Mouse (Mus musculus): ENCODE measurements around the gene Lhx9.

Lhx9 gene

DNA sequence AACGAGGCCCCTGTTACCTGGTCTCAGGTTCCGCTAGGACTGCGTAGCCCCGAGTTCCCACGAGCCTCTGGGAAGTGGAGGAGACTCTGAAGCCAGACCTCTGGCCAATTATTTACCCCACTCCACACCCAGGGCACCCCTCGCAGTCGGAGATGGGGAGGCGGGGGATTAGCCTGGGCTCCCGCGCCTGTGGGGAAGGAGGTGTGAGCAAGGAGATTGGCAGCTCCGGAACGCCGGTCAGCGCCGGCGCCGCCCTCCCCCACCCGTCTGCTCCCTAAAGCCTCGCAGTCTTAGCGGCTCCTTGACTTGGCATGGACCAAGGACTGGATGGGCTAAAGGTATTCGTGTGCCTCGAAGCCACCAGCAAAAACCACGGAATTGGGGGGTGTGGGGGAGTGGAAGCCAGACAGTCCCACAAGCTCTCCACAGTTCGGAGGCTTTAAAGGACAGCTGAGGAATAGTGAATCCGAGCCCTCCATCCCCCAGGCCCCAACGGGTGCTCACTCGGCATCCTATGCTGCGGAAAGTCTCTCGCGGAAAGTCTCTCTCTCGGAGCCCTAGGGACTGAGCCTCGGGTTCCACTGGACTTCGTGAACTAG lies at the start of gene Lhx9:
Lhx9 (minus strand) TSS at position 67 of the 599 bp plus-strand sequence.
- DNase-seq (ENCODE audit: low spot score) = no peak

DNA sequence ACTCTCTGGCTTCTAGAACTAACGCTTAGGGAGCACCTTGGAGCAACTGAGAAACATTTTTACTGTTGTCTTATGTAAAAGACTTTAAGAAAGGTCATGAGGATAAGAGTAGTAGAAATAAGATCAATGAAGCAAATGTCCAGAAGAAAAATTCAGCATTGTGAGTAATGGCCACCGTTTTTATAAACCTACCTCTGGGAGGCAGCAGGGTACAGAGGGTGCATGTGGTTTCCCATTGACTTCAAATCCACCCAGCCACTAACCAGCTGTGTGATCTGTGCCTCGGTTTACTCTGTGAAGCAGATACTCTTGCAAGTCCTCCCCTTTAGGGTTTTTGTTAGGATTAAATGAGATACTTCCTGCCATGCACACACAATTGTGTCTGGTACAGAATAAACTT lies 47.7 kb upstream of the Lhx9 start:
- DNase-seq (ENCODE audit: low spot score) = no peak

DNA sequence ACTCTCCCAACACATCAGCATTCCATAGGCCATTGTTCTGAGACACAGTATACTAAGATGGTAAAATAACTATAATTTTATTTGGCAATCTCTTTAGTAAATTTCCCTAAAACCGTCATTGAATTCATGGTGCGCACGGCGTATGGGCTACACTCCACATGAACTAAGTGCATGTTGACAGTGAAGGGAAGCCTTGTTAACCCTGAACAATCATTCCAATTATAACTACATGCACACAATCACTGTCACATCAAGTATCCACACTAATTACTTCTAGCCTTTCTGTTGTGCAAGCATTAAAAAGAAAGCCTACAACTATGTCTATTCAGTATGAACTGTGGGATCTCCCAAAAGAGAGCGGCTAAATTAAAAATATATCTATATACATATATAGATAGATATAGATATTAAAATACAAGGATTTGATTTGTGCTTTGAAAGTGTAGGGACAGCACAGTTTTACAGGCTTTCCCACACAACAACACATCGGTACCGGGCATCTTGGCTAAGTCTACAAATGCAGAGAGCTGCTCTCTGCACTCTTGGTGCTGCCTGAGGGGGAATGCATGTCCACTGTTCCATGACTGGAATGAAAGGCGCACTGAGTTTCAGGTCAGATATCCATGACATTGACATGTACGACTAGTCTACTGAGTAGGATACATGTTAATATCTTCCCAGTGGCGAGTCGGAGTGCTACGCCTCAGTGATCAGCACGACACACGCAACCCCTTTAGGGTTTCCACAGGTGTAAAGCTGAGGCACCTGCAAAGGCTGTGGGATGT lies 29.3 kb upstream of the Lhx9 start:
- no peak for DNase-seq (ENCODE audit: low spot score)

DNA sequence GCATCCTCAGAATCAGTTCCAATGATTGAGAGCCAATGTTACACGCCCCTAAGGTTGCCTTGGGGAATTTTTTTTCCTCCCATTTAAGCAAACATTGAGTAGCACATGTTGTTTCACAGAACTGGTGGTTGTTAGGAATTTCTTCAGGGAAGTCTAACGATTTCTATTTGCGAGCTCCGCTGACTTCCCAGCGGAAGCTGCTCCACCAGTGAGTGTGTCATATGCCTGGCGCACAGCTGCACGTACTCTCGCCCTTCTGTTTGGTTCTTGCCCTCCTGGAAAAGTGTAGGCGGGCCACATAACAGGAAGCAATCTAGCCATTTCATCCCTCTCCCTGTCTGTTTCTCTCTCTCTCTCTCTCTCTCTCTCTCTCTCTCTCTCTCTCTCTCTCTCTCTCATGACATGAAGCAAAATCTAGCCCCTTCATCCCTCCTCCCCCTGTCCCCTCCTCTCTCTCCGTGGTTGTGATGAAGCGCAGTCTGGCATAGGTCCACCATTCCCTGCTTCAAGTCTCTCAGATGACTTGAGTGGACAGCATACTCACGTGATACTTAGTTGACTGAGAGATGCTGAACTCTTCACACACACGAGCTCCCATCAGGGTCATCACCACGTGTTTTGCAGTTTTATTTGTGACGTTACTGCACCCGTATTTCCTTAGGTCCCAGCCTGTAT lies 28.1 kb upstream of the Lhx9 start:
- no peak for DNase-seq (ENCODE audit: low spot score)

DNA sequence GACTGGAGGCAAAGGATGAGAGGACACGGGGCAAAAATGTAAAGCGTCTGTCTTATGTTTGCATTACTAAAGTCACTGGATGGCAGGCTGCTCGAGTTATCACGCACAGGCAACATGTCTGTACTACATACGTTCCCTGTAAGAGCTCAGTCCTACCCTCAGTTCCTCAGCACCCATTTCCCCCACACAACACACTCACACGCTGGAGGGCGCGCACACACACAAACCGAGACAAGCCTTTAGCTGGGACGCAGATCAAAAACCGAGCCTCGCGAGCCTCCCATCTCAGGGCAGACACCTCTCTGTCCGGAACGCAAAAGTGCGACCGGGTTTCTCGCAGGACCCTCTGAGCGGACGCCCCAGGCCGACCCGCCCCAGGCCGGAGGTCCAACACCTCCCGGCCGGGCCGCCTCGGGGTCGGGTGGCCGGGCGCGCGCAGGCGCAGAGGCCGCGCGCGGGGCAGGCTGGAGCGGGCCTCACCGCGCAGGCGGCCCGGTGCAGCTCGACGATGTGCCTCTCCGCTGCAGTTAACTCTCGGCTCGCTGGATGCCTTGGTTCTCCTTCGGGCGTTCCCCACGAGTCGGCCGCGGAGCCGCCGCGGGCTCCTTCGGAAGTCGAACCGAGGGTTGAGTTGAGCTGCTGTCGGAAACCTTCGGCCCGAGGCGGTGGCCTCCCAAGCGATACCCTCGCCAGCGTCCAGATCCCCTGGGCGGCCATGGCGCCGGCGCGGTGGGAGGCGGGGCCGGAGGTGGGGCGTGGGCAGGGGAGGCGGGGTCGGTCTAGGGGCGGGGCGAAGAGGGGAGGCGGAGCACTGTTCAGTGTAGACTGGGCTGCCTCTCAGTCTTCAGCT lies 7.9 kb upstream of the Lhx9 start, which contains the start of gene 2310009B15Rik:
2310009B15Rik (minus strand) TSS at position 752 of the 850 bp plus-strand sequence.
- peak; percentile 46 for DNase-seq (ENCODE audit: low spot score)

DNA sequence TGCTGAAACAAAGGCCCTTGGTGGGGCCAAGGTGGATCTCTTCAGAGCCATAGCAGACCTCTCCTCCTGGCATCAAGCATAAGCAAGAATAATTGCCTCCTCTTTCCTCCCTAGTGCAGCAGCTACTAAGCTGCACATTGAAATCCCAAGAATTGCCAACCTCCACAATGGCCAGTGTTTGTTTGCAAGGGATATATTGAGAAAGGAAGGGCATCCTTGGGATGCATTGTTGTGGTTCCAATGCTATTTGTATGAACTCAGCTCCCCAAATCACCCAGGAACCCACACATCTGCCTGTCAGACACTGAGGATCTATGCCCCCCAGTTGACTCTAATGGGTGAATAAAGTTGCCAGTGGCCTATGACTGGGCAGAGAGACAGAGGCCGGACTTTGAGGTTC lies 2.4 kb upstream of the Lhx9 start:
- DNase-seq (ENCODE audit: low spot score) = no peak

DNA sequence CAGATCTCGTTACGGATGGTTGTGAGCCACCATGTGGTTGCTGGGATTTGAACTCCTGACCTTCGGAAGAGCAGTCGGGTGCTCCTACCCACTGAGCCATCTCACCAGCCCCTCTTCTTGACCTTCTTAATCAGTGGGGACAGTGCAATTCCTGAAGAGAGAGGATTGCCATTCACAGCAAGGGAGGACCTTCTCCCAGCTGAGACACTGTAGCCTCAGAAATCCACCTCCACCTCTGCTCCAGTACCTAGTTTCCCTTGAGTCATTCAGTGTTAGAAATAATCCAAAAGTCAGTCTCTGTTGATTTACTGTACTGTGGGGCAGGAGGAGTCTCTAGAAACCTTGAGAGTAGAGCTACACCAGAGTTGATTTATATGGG lies 1.8 kb upstream of the Lhx9 start:
- no peak for DNase-seq (ENCODE audit: low spot score)

DNA sequence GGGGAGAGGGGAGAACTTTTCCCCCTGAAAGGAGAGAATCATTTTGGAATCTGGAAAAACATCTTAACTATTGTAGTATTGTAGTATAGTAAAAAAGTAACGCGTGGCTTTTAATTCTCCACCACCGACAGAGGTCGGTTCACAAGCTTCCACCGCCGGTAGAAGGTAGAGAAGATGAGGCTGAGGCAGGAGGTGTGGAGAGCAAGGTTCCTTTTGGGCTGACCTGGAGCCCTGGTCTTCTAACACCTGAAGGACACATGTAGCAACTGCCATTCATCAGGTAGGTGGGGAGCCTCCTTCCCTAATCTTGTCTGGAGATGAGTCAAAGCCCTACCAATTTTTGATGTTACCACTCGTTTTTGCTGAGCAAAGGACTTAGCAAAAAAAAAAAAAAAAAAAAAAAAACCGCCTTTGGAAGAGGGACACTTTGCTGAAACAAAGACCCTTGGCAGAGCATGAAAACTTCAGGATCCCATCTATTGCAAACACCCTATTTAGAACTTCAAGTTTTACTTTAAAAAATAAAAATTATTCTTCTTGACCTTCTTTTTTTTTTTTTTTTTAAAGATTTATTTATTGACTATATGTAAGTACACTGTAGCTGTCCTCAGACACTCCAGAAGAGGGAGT lies 1.3 kb upstream of the Lhx9 start:
- no peak for DNase-seq (ENCODE audit: low spot score)

DNA sequence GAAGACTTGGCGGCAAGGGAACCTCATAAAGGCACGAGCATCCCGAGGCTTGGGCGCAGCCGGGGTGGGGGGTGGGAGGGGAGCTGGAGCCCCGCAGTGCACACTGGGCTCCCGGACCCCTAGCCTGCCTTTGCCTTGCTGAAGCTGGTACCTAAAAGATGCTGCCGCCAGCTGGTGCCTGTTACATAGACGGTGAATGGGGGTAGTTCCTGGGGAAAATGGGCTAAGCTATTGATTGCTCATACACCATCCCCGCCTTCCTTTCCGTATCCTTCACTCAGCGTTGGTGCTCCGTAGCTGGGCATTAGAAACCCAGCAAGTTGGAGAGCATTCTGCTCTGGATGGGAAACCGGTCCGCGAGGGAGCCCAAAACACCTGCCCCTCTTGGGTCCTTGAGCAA lies 351 bp downstream of the Lhx9 start:
- DNase-seq (ENCODE audit: low spot score) = no peak

DNA sequence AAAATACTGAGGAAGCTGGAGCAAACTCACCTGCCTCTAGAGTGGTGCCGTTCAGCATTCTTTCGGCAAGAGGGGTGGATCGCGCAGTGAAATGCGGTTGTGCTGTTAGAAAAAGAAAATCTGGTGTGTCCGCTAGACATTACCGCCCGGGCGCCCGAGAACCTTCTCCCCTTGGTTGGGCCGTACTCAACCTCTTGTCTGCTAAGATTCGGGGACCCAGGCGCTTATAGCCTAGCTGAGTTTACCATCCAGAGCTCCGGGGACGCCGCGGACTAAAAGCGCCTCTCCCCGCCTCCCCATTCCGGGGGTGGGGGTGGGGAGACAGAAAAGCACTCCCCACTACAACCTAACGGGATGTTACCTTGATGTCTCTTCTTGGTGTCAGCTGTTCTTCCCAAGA lies 1.2 kb downstream of the Lhx9 start:
- DNase-seq (ENCODE audit: low spot score) = no peak

DNA sequence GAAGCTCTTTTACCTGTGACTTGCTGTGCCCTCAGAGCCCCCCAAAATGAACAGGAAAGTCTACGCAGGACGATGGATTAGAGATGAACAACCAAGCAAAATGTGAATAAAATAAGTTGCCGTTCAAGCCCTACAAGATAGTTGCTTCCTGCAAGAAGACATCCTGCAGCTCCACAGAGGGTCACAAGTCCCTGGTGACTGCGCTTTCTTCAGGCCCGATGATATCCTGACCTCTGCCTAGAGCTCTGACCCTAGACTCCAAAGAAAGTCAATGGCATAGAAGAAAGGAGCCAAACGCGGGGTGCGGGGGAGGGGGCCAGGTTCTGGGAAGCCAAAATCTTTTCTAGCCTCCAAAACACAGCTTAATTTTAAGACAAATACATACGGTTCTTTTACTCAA lies 1.8 kb downstream of the Lhx9 start:
- DNase-seq (ENCODE audit: low spot score) = no peak

DNA sequence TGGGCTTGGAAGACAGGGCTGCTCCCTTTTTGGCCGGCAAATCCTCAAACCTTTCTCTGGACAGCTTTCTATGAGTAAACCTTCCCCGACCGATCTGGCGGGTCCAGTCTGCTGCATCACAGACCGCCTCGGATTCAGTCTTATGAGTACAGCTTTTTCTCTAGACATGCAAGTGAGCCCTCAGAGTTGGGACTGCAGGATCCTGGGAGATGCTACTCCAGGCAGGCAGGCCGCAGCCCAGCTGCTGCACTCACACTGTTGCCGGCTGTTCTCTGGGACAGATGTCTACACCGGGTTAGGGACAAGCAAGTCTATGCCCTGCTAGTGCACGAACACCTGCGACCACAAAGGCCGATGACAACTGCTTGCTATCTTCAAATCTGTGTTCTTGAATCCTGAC lies 2.2 kb downstream of the Lhx9 start:
- no peak for DNase-seq (ENCODE audit: low spot score)

DNA sequence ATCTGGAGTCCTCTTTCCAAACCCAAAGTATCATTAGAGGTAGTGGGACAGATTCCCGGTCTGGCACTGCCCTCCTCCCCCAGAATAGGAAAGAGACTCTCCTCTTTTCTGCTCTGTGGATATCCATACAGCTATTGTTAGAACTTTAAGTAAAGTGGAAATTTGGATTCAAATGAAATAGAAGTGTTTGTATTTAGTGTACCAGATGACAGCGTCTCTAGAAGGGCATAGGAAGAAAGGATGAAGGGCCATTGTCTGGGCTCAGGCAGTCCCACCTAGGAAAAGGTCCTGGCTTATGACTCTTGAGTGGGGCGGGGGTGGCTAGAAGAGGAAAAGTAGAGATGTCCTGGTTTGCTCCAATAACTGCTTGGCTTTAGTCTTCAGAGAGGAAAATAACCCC lies 2.9 kb downstream of the Lhx9 start:
- DNase-seq (ENCODE audit: low spot score) = no peak

DNA sequence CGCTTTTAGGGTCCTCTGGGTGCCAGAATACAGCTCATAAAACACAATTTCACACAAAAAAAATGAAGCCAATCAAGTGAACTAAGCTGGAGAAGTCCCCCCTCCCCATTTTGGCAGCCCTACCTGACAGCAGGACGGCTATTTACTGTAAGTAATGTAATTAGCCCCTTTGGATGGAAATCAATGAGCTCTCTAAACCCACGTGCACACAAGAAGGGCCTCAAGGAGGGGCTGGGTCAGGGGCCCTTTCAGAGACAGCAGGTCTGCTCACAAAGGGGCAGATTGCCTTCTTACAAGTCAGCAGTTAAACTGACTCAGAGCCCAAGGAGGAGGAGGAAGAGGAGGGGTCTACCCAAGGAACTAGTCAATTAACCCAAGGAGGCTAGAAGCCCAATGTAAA lies 4.2 kb downstream of the Lhx9 start:
- no peak for DNase-seq (ENCODE audit: low spot score)

DNA sequence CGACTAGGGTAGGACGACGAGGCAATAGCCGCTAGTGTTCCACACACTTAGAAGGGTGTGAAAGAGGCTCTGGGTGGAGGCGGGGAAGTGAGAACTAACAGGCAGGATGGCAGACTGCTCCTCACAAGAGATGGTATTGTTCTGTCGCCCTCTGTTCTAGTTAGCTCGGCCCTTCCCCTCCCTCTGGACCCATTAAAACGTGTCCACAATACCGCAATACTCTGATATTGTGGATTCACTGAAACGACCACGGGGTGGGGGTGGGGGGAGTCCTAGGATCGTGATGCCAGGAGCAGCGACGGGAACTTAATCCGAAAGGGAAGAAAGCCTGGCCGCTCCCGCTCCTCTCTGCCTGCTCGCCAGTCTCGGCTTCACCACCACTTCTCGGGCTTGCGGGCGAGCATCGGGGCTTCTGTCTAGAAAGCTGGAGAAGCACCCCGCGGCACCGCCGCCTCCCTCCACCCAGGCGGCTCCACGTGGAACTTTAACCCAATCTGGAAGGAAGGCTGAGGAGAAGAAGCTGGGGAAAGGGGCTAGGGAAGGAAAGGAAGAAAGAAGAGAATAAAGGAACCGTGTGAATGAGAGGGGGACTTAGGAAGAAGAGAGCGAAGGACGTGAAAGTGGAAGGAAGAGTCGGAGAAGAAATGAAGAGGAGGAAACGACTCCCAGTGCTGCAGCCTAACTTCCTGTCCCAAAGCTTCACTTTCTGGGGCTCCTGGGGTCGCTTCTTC lies 4.9 kb downstream of the Lhx9 start:
- no peak for DNase-seq (ENCODE audit: low spot score)

DNA sequence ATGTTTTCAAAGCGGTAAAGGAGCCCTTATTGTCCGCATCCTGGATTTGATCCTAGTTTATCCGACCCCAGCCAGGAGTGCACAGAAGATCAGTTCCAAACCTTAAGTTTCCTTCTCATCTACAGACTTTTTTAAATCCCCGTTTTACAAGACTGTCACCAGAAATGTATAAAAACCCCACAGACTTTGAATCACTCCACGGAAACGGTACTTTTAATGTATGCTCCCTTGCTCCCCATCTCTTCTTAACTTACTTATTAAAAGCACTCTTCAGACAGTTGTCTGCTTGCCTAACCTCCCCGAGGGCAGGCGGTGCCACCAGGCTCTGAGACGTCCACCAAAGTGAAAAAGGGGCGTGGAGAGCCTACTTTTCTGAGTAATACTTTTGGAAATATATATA lies 5.6 kb downstream of the Lhx9 start:
- DNase-seq (ENCODE audit: low spot score) = no peak

DNA sequence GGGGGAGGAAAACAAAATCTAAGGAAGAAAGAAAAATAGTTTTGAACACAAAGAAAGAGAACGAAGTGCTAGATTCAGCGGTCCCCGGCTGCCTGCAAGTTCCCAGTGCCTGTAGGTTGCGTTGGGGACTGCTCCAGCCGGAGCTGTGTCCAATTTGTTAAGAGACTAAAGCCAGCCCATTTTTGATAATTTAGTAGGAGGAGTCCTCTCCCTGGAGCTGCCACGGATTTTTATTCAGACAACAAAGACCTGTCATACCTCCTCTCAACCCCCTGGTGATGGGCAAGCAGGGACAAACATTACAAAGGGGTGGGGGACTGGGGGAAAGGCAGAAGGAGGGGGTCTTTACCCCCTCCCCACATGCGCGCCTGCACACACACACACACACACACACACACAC lies 6.1 kb downstream of the Lhx9 start:
- no peak for DNase-seq (ENCODE audit: low spot score)

DNA sequence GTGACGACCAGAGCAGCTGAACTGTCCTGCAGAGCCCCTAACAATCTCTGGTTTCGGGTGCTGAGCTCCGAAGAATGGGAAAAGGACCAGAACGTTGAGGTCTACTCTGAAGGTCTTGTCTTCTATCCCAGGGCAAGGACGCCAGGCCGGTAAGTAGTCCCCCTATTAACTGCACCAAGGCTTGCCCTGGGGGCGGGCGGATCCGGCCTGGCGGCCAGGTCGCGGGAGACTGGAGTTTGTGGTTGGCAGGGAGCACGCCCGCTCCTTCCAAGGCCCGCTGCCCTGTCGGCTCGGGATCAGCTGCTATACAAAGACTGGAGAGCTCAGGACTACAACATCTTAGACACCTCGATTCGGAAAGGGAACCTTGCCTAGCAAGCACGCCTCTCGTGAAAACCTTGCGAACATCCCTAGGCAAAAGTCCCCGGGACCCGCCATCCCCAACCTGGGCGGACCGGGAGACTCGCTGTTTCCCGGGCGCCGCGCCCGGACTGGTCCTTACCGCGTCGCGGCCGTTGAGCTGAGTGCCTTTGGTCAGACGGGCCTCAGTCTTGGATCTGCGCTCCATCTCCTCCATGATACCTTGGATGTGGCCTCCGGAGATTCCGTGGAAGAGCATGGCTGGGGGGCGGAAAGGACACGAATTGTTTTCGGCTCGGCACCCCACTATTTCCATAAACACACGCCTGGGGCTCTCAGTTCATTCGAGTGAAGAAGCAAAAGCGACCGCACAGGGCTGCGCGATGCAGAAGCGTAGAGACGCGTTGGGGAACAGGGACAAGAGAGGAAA lies 6.9 kb downstream of the Lhx9 start:
- DNase-seq (ENCODE audit: low spot score) = no peak

DNA sequence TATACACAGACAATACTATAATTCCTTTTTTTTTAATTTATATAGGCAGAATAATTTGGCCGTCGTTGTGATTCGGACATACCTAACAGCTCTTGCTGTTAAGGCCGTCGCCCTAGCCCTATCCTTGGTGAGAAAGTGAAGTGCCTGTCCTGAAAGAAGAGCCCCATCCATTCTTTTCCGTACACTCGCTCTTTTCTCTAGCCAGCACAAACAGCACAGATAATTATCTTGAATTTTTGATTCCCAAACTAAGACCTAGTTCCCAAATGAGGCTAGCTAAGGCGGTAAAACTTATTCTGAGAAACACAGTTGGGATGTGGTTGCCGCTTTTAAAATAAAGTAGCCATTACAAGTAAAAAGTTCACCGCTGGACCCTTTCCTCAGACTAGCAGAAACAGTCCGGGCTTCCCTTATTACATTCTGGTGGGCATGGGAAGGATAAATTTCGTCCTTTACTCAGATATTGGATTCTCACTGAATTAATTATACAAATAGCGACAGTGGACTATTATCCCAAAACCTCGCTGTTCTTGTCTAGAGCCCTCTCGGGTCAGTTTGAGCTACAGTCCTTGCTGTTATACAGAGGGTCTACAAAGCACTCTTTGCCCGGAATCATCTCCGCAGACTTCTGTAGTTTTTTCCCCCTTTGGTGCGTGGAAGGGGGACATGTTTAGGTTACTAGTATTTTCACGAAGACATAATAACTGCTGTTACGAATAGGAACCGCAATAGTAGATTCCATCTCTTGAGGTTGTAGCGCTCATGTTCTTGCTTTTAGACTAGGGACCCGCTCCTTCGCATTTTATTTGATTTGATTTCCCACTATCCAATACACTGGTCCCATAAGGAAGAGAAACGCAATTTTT lies 7.7 kb downstream of the Lhx9 start:
- DNase-seq (ENCODE audit: low spot score) = no peak

Measured in urinary bladder, postnatal 10 days (tissue).